Mouse (Mus musculus) thymus, adult 2 months (tissue): ENCODE results near the gene AW551984. TPM values are rescaled to one million over a fixed set of nuclear protein-coding genes. Genes with fewer than 3 reads are reported as not detected.

Source experiments
- DNase-seq: peaks from one replicate; pipeline ENCODE4 v3.0.0; 2021
- H3K27ac ChIP-seq: fragments of 200-500 bp; 2 replicates; pipeline ENCODE4 v1.5.1; 2012; ENCODE audit warnings: low read length, control low read depth; ENCODE audit not compliant: control insufficient read depth, insufficient read depth
- H3K27me3 ChIP-seq: fragments of 200-500 bp; 2 replicates; pipeline ENCODE4 v1.6.1; 2012; ENCODE audit warnings: mild to moderate bottlenecking, low read length, moderate library complexity, mixed read lengths; ENCODE audit not compliant: control insufficient read depth, insufficient read depth
- H3K36me3 ChIP-seq: fragments of 200-500 bp; 2 replicates; pipeline ENCODE4 v1.6.1; 2012; ENCODE audit warnings: mild to moderate bottlenecking, low read length, moderate library complexity; ENCODE audit not compliant: control insufficient read depth, insufficient read depth
- H3K4me1 ChIP-seq: fragments of 200-500 bp; replicated peaks from 2 replicates; pipeline ENCODE4 v1.6.1; 2012; ENCODE audit warnings: low read length; ENCODE audit not compliant: control insufficient read depth, insufficient read depth
- H3K4me3 ChIP-seq: fragments of 200-500 bp; 2 replicates; pipeline ENCODE4 v1.5.1; 2012; ENCODE audit warnings: mild to moderate bottlenecking, low read length, control low read depth, moderate library complexity; ENCODE audit not compliant: control insufficient read depth, insufficient read depth
- CTCF ChIP-seq: fragments of 200-500 bp; IDR thresholded peaks from 2 replicates; pipeline ENCODE4 v1.5.1; 2012; ENCODE audit warnings: mild to moderate bottlenecking, control low read depth, low read length, moderate library complexity, borderline replicate concordance; ENCODE audit not compliant: control insufficient read depth, poor library complexity, insufficient read depth; ENCODE audit errors: extremely low read depth
- POLR2A ChIP-seq: fragments of 200-500 bp; IDR thresholded peaks from 2 replicates; pipeline ENCODE4 v1.6.1; 2012; ENCODE audit warnings: mild to moderate bottlenecking, low read length, control low read depth, moderate library complexity; ENCODE audit not compliant: control insufficient read depth, poor library complexity, insufficient read depth; ENCODE audit errors: extremely low read depth
- WGBS: fragments of 180-500 bp; shearing (Covaris S2); methylation state at CpG from one replicate; pipeline ENCODE4 v1.1.7; 2018; 5-methylcytosine and 5-hydroxymethylcytosine counted together
- polyA plus RNA-seq: library from polyadenylated mRNA; depleted of rRNA; stranded (reverse); fragments of >200 nt; gene quantifications from 2 replicates; pipeline ENCODE4 v1.2.3, GENCODE M21; 2012; rRNA removed

AW551984 gene
- polyA plus RNA-seq, 1 experiment = 0.63 TPM

DNA sequence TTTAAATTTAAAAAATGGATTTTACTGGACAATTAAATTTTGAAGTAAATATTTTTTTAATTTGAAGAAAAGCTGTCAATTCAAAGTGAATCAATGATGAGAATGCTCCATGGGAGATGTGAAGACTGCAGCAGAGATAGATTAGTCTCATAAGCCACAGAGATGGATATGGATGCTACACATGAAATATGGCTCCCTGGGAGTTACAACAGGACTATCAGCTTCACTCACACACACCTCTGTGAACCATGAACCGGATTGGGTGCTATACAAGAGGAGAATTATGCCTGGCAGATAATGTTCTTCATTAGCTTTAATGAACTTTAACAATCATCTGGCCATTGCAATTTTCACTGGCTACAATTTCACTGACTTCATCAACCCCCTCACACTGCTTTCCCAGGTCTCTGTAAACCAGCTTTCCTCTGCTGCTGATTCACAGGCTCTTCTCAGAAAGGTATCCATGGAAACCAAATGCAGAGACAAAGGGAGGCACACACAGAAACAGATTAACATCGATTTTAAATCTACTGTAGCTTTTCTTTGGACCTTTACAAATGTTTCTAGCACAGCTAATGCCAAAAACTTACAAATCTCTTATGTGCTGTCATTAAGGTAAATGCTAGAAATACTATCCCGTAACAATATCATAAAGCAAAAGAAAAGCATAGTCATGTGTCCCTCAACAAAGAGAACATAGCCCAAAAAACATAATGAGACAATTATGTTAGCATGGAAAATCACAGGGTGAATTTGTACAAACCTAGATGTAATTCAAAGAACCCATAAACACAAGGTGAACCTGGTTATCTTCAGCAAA, 46.5 kb downstream of the AW551984 start:
- 66% methylated on average over 3 of the region's 3 CpGs for WGBS
- Histone ChIP-seq H3K36me3 (no peaks in the 10 kb centered on the region), H3K4me1 (no peaks in the 10 kb centered on the region), H3K27me3 (no peaks in the 10 kb centered on the region), H3K4me3 (no peak overlapping the region), H3K27ac (no peak overlapping the region)
- TF ChIP-seq POLR2A = no peak
- no peak for TF ChIP-seq CTCF
- no peak for DNase-seq

DNA sequence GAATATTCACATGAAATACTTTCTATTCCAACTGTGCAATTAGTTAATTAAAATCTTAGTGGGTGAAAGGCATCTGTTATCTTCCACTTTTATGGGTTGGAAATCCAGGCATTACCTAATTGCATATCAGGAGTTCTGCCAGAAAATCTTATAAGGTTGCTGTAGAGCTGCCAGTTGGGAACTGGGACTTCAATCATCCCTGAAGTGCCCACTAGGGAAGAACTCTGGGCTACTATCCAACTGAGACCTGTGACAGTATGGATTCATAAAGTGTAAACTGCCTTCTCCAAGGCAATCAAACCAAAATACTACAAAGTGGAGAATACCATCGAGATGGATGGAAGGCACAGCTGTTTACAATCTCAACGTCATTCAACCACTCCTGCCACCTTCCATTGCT, 50.3 kb downstream of the AW551984 start, which contains the start of gene Olfr958:
TSS of gene Olfr958 (minus strand) at position 109 of the 400 bp plus-strand sequence.
- Histone ChIP-seq H3K36me3 (no peaks in the 10 kb centered on the region), H3K27ac (no peak within 1 kb of the TSS), H3K4me1 (no peaks in the 10 kb centered on the region), H3K4me3 (no peak within 1 kb of the TSS), H3K27me3 (no peaks in the 10 kb centered on the region)
- WGBS = 80% methylated on average over 2 of the region's 2 CpGs
- TF ChIP-seq POLR2A (no peak), CTCF (no peak)
- no peak for DNase-seq

DNA sequence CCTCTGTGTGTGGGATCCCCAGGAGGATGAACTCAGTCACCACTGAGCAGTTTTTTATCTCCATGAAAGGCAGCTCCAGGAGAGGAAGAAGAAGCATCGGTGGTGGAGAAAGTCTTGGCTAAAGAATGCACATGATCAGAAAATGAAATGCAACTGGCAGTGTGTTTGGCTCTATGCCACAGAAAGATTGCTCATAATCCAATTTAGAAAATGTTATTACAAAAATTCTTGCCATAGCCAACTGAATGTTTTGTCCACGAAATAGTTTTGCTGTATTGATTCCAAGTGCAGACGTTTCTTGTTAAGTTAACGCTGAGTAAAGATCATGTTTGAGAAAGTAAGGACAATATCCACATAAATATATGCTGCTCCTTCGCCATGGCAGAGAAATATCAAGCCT, 53.4 kb downstream of the AW551984 start:
- WGBS = 88% methylated on average over 5 of the region's 5 CpGs
- H3K4me1 ChIP-seq = no peaks in the 10 kb centered on the region
- no peak for TF ChIP-seq POLR2A
- no peak for TF ChIP-seq CTCF

More for the DNA sequence above, 53.4 kb downstream of the AW551984 start:
- no peak for DNase-seq
- Histone ChIP-seq H3K4me3 (no peak overlapping the region), H3K27me3 (no peaks in the 10 kb centered on the region), H3K27ac (no peak overlapping the region), H3K36me3 (no peaks in the 10 kb centered on the region)

Other genes starting within 250 kb of the AW551984 start
- not detected in 2 replicates for gene Olfr951, start 217.0 kb downstream of the AW551984 start, polyA plus RNA-seq
- not detected in 2 replicates for gene Olfr952, start 177.3 kb downstream of the AW551984 start, polyA plus RNA-seq
- not detected in 2 replicates for gene Olfr954, start 147.7 kb downstream of the AW551984 start, polyA plus RNA-seq
- gene Olfr955, start 132.5 kb downstream of the AW551984 start, polyA plus RNA-seq = not detected in 2 replicates
- not detected in 2 replicates for gene Olfr44, start 110.4 kb downstream of the AW551984 start, polyA plus RNA-seq
- gene Olfr957, start 88.6 kb downstream of the AW551984 start, polyA plus RNA-seq = not detected in 2 replicates
- gene Olfr958, start 50.3 kb downstream of the AW551984 start, polyA plus RNA-seq = not detected in 2 replicates
- not detected in 2 replicates for gene Olfr959, start 28.8 kb downstream of the AW551984 start, polyA plus RNA-seq
- gene Olfr148, start 6.3 kb upstream of the AW551984 start, polyA plus RNA-seq = not detected in 2 replicates
- not detected in 2 replicates for gene Olfr960, start 17.0 kb upstream of the AW551984 start, polyA plus RNA-seq
- not detected in 2 replicates for gene Olfr961, start 40.7 kb upstream of the AW551984 start, polyA plus RNA-seq
- not detected in 2 replicates for gene Olfr963, start 62.8 kb upstream of the AW551984 start, polyA plus RNA-seq
- gene Olfr149, start 102.7 kb upstream of the AW551984 start, polyA plus RNA-seq = not detected in 2 replicates
- not detected in 2 replicates for gene Olfr965, start 107.0 kb upstream of the AW551984 start, polyA plus RNA-seq
- not detected in 2 replicates for gene Olfr150, start 126.6 kb upstream of the AW551984 start, polyA plus RNA-seq
- gene Olfr967, start 141.8 kb upstream of the AW551984 start, polyA plus RNA-seq = not detected in 2 replicates
- not detected in 2 replicates for gene Olfr968, start 178.8 kb upstream of the AW551984 start, polyA plus RNA-seq
- not detected in 2 replicates for gene Olfr969, start 186.5 kb upstream of the AW551984 start, polyA plus RNA-seq
- gene Olfr970, start 204.5 kb upstream of the AW551984 start, polyA plus RNA-seq = not detected in 2 replicates
- gene Olfr971, start 232.5 kb upstream of the AW551984 start, polyA plus RNA-seq = not detected in 2 replicates